Mouse (Mus musculus) frontal cortex, adult 2 months (tissue): ENCODE measurements at regions not wholly inside any gene's neighbourhood (a gene's known extent, or its start where the extent isn't known, plus 50 kb on each side); places are given as distances from the start of the nearest gene placed in this dataset.

Experiments
- DNase-seq, 2 experiments: peaks; one replicate each; pipeline ENCODE4 v3.0.0; 2022; ENCODE audit warnings: low spot score in 1 of 2; ENCODE audit errors: extremely low spot score in 1 of 2

DNA sequence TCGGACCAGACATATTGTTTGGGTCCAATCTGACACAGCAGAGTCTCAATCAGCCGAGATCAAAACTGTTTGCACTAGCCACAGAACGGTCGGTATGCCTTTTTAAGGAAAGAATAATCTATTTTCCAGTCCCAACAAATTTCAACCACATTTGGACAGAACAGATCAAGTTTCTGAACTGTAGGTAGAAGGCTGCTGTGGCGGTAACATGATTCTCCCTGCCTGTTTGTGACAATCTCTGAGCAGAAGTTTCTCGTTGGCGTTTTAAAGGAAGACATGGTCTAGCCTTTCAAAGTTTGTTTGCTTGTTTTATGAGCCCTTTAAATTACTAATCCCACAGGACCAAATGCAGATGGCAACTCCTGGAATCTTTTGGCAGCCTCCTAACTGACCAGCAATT, 339.6 kb downstream of the Slc4a3 start:
- DNase-seq, result no peak

DNA sequence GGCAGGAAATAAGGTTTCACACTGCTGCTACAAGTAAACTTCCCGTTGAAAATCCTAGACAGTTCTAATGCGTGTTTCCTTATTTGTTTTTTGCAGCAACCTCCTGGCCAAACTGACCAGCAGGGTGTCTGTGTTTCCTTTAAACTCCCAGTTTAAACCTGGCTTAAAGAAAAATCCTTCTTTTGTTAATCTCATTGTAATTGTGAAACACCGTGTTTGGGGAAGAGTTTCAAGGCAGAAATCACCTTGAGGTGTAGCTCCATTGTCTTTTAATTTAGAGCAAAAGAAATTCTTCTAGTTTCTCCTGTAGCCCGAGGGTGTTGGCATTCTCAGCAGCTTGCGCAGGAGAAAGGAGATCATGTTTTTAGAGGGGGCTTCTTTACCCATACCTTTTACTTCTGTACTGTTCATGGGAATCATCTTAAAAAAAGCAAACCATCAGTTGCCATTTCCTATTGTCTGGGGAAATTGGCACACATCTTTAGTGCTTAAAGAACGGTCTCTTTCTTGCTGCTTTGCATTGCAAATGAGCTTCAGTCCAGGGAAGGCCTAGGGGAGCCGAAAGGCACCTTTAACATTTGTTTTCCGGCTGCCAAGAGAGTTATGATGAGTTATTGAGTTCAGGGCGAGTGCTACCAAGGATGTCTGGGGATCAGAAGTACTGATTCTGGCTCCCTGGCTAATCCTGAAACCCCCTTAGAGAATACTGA, 342.6 kb downstream of the Slc4a3 start:
- DNase-seq, result no peak

DNA sequence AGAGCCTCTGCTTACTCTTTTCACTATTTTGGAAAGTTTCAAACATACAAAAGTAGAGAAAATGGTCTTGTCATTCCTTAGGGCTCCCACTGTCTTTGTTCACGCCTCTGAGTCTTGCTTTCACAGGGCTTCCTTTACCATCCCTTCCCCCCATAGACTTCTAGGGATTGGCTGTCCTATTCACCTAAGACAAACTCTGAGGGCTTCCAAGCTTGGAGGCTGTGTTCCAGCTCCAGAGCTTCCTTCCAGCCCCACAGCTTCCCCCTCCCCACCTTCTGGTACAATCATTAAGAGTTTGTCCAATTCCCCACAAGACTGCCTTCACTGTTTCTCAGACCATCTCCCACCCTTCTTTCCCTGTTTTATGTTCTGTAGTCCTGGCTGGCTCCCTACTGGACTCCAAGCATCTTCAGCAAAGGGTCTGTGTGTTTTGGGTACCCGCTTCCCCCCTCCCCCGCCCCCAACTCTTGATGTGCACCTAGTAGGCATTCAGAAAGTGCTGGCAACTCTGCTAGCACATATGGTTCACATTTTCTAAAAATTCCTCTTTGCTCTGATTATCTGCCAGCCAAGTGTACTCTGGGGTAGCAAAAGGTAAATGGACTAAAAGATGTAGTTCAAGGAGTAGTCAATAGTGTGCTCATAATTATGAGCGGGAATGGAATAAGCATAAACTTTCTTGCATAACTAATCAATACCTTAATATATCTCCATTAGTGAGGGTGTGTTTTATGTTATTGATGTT, 344.0 kb downstream of the Slc4a3 start:
- no peak for DNase-seq

DNA sequence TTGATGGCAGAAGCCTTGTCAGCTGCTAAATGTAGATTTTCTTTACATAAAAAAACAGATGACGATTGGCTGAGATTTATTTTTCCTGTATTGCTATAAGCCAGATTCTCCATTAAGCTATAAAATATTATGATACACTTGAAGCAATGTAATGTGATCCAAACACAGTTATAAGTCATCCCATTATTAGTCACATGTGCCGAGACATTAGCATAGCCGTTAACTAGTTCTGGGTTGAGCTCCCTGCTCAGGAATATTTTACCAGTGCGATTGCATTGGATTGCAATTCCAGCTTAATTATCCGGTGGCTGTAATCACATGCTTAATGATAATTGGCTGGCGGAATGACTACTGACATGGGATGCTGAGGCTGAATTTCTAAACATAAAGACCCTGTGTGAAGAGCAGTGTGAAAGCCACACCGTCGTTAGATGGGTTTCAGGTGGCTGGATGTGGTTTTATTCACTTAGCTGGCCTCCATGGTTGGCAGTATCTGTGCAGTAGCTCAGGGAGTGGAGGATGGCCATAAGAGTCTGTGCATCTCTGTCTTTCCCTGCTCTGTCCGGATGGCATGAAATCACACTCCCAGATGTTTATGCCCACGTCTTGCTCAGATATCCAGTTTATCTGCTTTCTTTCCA, 344.7 kb downstream of the Slc4a3 start:
- no peak for DNase-seq

DNA sequence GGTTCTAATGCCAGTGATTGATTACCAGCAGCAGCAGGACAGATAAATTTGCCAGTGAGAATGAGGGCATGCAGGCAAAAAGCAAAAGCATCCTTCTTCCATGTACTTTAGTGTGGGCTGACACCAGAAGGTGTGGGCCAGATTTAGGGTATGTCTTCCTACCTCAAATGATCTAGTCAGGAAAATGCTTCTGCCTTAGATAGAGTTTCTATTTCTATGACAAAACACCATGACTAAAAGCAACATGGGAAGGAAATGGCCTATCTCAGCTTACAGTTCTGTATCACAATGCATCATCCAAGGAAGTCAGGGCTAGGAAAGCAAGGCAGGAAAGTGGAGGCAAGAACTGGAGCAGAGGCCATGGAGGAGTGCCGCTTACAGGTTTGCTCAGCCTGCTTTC, 349.5 kb downstream of the Slc4a3 start:
- peak in 1 of 2 experiments; percentile 20 for DNase-seq

DNA sequence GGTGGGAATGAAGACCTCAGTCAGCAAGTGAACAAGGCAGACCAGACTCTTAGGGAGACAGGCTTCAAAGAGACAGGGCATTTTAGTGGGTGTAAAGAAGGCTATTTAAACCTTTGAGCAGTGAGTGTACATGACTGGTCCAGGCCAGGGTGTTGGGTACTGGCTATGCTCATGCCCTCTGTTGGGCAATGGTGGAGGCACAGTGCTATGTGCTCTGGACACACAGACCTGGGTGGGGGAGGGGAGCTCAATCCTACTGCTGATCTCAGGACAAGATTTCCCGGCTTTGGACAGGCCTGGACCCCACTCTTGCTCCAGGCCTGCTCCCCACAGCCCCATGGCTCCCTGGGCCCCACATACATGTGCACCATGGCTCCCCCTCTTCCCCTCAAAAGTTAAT, 355.1 kb downstream of the Slc4a3 start:
- DNase-seq, result no peak

DNA sequence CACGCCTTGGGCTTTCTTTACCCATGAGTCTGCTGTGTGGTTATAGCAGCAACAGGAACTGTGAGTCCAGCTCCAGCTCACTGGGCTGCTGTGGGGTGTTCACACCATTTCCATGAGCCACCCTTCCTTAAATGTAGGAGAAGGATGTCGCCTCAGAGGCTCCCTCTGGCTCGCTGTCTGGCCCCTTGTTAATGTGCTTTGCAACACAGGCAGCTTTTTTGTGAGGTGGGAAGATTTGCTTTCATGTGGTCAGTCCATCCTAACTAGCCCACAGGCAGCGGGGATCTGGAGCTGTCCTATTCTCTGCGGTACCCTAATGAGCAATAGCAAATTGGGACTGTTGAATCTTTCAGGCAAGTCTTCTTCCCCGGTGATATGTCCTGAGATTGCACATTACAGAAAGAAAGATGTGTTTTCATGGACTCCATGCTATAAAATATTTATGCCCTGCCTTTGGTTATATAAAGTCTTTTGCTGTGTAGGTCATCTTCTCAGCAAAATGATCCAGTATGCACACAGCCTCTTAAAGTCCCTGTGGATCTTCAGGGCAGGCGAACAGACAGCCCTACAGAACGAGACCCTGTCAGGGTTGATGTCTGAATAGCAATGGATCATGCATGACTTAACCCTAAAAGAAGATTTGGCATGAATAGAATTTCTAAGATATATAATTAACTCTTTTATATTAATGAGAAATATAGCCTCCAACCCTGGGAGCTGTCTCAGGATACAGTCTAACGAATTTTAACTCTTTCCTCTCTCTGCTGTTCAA, 359.8 kb downstream of the Slc4a3 start:
- no peak for DNase-seq

DNA sequence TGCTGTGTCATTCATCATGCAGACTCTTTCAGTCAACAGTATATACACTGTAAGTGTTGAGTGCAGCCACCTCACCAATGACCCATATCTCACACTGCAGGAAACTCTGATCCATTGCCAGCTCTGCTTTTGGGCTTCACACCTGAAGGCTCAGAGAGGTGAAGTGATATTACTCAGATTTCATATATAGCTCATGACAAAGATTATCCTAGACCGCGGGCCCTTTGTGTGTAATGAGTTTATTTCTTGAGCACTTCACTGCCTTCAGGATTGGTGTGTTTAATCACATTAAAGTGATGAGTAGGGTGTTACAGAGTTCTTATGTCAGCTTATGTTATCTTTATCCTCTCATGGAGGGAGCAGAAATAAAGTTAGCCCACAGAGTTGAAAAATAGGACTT, 369.2 kb downstream of the Slc4a3 start:
- no peak for DNase-seq

DNA sequence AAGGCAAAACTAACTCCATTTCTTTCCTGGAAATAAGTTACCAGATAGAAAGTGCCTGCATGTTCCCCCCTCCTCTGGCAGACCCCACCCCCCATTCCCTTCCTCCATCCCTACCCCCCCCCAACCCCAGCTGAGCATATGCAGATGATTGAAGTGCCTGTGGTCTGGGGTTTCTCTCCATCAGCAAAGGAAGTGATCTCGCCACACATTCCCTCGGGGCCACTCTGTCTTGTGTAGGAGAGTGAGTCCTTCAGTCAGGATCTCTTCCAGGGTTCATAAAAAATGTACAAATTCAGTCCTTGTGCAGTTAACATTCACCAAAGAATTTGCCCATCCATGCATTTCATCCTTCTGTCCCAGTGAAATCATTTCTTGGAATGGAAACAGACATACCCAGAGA, 370.1 kb downstream of the Slc4a3 start:
- DNase-seq, result no peak

DNA sequence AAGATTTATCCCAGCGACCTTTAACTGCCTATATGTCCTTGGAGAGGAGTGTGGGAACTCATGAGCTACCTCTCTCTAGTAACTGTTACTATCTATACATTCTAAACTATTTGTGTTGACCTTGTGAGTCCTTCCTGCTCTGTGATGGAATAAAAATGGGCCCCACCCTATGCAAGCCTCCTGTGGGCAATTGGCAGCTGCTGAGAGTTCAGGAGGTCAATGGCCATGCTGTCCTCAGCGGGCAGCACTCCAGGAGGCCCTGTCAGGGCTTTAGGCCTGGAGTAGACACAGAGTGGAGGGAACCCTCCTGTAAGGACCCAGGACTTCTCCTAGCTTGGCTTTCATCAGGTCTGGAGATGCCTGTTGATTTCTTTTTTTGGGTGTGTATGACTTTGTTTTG, 373.1 kb downstream of the Slc4a3 start:
- no peak for DNase-seq

DNA sequence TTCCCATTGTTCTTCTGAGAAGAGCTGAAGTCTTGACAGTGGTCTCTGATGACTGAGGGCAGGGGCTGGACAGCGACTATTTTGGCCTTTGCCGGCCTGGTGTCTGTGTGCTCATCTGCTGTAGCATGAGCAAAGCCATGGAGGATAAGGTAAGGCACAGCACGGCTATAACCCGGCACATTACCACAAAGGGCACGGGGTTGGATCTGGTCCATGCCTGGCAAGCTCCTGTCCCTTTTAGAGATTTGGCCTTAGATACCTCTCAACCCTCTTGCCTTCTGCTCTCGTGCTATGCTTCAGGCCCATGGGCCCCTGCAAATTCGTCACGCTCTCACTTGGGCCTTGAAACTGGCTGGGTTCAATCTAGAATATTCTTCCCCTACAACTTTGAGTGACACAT, 379.0 kb downstream of the Slc4a3 start:
- no peak for DNase-seq

DNA sequence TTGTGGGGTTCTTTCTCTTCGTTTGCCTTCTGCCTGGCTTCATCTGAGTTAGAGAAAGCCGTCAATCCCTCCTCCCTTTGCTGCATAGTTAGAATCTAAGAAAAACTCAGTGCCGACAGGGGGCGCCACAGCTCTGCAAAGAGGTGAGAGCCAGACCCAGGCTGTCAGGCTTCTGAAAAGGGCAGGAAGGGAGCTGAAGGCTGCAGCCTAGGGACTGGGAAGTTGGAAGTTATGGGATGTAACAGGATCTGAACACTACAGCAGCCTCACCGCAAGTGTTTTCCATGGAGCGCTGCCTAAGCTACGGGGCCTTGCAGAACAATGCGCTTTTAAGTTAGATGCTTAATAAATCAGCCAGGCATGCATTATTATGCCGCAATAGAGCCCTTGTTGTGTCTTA, 379.7 kb downstream of the Slc4a3 start:
- DNase-seq, result peak; percentile 84 to 99

DNA sequence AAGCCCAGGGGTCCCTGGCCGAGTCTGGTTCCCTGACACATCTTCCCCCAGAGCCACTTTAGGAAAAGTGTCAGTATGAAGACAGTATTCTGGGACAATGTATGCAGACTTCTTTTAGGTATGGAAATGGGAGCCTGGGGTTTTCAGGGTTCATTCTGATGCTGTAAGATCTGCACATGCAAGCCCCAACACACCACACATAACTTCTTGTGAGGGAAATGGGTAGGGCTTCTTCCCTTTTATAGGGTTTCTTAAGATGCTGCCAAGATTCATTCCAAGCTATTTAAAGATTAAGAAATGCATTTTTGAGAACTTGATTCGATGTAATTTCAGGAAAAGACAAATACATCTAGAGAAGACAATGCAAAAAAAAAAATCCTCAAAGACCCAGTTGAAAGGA, 385.8 kb downstream of the Slc4a3 start:
- DNase-seq, result no peak

DNA sequence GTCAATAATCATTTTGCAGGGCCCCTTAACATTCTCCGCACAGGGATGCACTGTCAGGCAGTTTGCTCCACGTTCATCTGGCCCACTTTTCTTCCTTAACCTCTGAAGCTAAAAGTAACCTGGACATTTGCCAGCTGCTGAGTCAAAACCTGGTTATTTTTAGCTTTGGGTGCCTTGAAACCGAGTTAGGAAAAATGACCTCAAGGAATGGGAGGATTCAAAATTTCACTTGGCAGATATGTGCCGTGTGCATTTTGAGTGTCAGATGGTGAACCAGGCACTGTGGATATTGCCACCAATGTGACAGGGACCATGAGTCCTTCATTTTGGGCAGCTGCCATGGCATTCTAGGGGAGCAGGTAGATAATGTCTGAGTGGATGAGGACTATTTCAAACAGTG, 387.8 kb downstream of the Slc4a3 start:
- DNase-seq, result no peak

DNA sequence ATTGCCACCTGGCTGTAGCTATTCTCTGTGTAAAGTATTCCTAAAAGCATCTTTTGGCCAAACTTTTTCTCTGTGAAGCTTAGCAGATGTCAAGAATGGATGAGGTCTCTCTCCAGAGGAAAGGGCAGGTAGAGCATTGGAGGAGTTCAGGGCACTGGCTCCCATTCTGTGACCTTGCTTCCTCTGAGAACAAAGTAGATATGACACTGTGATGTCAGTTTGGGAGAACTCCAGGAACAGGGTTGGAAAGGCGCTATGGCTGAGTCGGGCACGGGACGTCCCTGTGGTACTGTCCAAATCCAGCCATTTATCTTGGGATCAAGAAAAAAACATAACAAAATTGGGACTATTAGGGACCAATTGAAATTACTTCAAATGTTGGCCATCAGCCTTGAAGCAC, 388.7 kb downstream of the Slc4a3 start:
- DNase-seq, result no peak

DNA sequence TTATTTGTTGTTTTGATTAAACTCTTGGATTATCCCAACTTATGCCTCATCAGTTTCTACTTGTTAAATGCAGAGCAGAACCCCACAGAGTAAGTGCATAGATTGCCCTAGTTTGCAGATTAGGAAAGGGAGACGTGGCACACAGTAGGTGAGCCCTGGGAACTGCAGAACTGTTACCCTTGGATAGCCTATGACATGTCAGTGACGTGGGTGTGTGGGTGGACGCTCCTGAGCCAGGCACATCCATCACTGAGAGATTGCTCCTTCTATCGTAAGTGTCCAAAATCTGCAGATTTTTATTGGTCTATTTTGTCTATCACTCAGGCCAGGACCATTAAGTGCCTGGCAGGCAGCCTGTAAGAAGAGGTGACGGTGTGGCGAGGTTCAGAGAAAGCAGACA, 389.8 kb downstream of the Slc4a3 start:
- no peak for DNase-seq

DNA sequence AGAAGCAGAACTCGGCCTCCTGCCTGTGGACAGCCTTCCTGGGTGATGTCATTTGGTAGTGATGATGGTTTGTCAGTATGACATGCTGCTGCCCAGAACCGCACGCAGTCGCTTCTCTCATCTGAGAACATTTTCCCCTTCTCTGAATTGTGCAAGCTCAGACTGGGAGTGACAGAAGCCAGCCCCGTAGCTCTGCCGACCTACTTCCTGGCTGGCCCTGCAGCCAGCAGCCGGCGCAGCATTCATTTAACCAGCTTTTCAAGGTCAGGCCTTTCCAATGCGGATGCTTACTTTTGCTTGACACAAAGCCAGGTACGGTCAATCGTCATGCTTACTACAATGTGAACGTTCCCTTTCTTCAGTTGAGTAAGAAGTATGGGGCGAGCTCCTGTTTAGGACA, 390.5 kb downstream of the Slc4a3 start:
- peak in 1 of 2 experiments; percentile 32 for DNase-seq

DNA sequence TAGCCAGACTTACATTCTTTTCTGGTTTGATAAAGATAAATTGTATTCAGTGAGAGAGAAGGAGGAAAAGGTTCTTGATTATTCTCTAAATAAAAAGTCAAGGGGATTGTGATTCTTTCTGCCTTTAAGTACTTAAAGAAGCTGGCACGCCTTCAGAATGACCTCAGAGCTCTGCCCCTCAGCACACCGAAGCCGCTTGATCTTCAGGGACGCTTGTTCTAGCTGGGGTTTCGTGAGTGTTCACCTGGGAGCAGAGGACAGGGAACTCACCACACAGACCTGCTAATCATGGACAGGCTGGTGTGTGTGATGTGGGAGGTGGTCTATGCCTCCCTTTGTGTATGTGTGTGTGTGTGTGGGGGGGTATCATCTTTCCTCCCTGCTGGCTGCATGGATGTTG, 391.3 kb downstream of the Slc4a3 start:
- DNase-seq, result no peak

DNA sequence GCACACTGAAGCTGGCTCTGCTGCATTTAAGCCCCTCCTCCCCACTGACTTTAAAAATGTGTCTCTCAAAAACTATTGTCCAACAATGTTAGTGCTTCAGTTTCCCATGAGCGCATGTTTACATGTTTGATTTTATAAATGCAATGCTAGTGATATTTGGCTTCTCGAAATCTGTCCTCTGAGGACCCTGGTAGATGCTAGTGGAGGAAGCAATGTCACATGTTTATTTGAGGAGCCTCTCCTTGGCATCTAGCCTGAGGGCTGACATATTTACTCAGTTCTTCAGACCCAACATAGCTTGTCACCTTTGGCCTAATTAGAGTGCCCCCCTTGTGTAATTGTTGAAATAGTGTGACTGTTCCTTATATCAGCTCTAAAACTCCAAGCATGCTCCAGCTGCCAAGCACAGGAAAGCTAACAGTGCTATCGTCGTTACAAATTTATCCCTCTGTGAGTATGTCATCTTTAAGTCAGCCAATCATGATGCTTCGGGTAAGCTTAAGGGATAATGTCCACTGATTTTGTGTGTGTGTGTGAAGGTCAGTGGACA, 400.3 kb downstream of the Slc4a3 start:
- DNase-seq, result no peak

DNA sequence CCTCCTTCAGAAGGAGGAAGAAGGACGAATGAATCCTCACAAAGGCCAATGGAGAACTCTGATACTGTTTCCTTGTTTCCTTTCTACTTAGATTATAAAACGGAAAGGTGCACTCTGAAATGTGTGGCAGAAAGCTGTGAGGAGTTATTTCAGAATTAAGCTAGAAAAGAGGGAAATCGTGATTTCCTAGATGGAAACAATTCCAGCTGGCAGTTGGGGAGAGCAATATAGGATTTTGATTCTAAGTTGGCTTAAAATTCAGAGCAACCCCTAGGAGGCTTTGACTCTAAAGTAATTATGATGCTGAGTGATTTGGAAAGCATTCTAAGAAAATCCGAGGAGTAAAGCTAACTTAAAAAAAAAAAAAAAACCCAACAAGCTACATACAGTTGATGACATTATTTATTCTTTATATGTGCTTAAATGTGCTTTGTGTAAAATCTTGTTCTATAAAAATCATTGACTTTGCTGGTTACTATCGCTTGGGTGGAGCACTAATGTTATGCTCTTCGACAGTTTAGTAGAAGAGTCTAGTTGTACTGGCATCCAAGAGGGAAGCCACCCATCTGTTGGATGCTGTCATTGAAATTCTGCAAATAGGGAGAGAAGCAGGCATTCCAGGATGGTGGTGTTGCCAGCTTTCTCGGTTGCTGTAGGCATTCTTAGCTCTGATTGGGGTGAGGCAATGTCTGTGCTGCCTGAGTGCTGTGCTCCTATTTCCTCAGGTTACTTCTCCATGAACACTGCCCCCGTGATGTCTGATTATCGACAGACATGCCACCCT, 432.3 kb downstream of the Slc4a3 start:
- DNase-seq, result peak; percentile 51 to 52
